Mouse (Mus musculus): Measurements from ENCODE around the gene Ikzf5.

Gene Ikzf5

GRCm38 (mm10) chr7:131345856-131346541, 64.3 kb downstream of the Ikzf5 start:
- no peak for DNase-seq (ENCODE audit: low read depth, low spot score)

Data from retina, adult 2 months (tissue).